Mouse (Mus musculus): Measurements from ENCODE around the gene Tmeff1.

DNA sequence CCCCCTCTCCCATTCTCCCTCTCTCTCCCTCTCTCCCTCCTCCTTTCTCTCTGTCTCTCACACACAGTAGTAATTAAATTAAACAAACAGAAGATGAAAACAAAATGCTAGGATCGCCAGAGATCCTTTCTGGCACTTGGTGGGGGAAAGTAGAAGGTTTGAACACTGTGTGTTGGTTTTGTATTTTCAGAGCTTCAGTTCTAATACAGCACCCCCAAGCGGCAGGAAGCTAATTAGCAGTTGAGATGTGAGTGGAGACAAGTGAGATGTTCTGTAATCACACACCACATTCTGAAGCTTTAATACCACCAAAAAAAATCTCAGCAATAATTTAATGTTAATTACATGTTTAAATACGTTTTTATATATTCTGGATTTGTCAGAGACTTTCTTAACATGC is 29.2 kb upstream of the Tmeff1 start:
- TF ChIP-seq CTCF (IDR thresholded peaks at IDR 0.05; ENCODE audit: control insufficient read depth, insufficient read depth, insufficient replicate concordance, low read depth, low read length) (no peak), POLR2A (IDR thresholded peaks at IDR 0.05; ENCODE audit: control insufficient read depth, low read depth, low read length) (no peak)
